Mouse (Mus musculus): ENCODE measurements at regions not wholly inside any gene's neighbourhood (a gene's known extent, or its start where the extent isn't known, plus 50 kb on each side); places are given as distances from the start of the nearest gene placed in this dataset.

DNA sequence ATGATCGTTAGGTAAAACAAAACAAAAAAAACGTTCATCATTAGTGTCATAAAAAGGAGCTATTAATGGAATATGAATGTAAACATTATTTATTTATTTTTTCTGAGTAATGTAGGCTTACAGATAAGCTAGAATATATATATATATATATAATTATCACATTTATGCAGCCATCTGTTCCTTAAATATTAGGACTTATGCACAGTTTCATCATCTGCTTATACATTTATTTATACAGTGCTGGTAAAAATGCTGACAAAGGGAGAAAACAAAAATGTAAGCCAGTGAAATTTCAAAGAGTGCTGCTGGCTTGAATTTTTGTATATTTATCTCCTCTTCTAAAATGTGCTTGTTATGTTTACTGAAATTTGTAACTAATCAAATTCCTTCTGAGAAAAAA, 4841.7 kb upstream of the Gm7489 start:
- DNase-seq (ENCODE audit: low spot score) = no peak

DNA sequence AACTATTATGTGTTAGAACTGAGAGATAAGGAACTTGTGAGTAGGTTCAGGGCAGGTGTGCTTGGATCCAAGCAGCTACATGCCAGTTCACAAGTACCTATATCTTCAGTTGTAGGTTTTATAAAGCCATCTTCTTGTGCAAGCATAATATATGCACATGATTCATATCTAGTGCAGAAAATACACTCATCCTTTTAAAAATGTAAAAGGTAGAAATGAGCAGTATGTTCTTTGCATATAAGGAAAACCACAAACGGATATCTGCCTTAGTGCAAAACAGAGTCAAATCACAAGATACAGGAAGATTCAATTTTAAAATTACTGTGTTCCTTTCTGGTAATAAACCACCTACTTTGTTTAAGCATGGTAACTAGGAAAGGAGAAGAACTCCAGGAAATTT, 4819.6 kb upstream of the Gm7489 start:
- no peak for DNase-seq (ENCODE audit: low spot score)

GRCm38 (mm10) chr15:49065875-49066274, 4818.8 kb upstream of the Gm7489 start:
- DNase-seq (ENCODE audit: low spot score) = peak; percentile 80

DNA sequence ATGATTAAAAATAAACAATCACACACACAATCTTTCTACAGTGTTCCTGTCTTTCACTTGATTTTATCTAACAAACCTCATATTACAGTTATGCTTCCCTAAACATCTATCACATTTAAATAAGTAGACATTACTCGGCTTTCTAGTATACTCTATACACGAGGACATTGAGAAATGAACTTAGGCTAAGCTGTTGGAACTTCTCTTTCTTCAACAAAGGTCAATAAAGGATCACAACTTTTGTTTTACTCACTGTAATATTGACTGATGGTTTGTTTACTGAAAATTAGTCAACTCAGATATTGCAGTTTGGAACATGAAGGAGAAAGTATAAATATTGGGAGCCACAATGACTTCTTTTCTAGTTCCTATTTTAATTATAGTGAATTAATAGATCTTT, 4818.3 kb upstream of the Gm7489 start:
- no peak for DNase-seq (ENCODE audit: low spot score)

Measured in lung, postnatal 25 days (tissue).